8 mouse cellular contexts compared by ENCODE assay signal in genomic region chr1:188660882-188661281, GRCm38 (mm10).
A peak's percentile ranks its signal among the peaks of the same experiment; 100 is the strongest.
DNase-seq lines count a peak whose midpoint lies in the region; ATAC-seq and TF ChIP-seq lines count a peak whose summit lies in the region.

No protein-coding gene starts in this region.

- no peak overlapping the region for H3K9ac ChIP-seq in kidney, postnatal 0 days (ENCODE audit: low read depth, low read length)
- no peak overlapping the region for H3K9ac ChIP-seq in neural tube, embryonic 14.5 days (replicated peaks; ENCODE audit: low read depth, low read length)

- no peaks in the 10 kb centered on the region for H3K36me3 ChIP-seq in kidney, postnatal 0 days (ENCODE audit: insufficient read depth, low read length)
- H3K36me3 ChIP-seq in neural tube, embryonic 14.5 days (ENCODE audit: control insufficient read depth, insufficient read depth, low read length), result no peaks in the 10 kb centered on the region

- H3K9me3 ChIP-seq in kidney, postnatal 0 days (replicated peaks; ENCODE audit: low read length), result no peaks in the 10 kb centered on the region
- no peaks in the 10 kb centered on the region for H3K9me3 ChIP-seq in neural tube, embryonic 14.5 days (ENCODE audit: control insufficient read depth, low read length)

- no peak for TF ChIP-seq CTCF in kidney, postnatal 0 days (IDR thresholded peaks at IDR 0.05; ENCODE audit: low read depth)

- 3% methylated on average over 8 of the region's 8 CpGs for WGBS in kidney, postnatal 0 days
- 2% methylated on average over 8 of the region's 8 CpGs for WGBS in neural tube, embryonic 14.5 days

- peak overlapping the region; percentile 27 for H3K4me3 ChIP-seq in kidney, postnatal 0 days (replicated peaks; ENCODE audit: low read depth, low read length)
- H3K4me3 ChIP-seq in neural tube, embryonic 14.5 days (ENCODE audit: low read depth, low read length), result 0 out of 2 replicates have a peak overlapping the region, but pooled peaks have one; percentile 0

- no peak for ATAC-seq in kidney, postnatal 0 days (replicated peaks; ENCODE audit: low FRiP score, low read depth)
- ATAC-seq in neural tube, embryonic 14.5 days (ENCODE audit: low read depth), result no peak; the same call in 1 of the 2 replicates
- no peak for ATAC-seq in megakaryocyte progenitor cell, adult 5-6 weeks (replicated peaks; ENCODE audit: poor library complexity)

- H3K27me3 ChIP-seq in kidney, postnatal 0 days (ENCODE audit: insufficient read depth, low read length), result no peaks in the 10 kb centered on the region
- no peaks in the 10 kb centered on the region; the same call in 1 of the 2 replicates for H3K27me3 ChIP-seq in neural tube, embryonic 14.5 days (ENCODE audit: control insufficient read depth, insufficient read depth, low read length)

- DNase-seq in ovary, postnatal 36 days (ENCODE audit: low spot score), result peak; percentile 12
- no peak for DNase-seq in ovary, postnatal 10 days (ENCODE audit: low spot score)
- DNase-seq in heart, adult 8-10 months (ENCODE audit: low spot score), result peak; percentile 36
- DNase-seq in kidney, postnatal 0 days (ENCODE audit: low spot score), result peak; percentile 46
- DNase-seq in T-cell, adult 2 months (ENCODE audit: low spot score), result no peak
- DNase-seq in lung, postnatal 14 days, result no peak

- H3K4me2 ChIP-seq in kidney, postnatal 0 days (ENCODE audit: low read length), result peak overlapping the region; percentile 46
- peak overlapping the region; percentile 33 for H3K4me2 ChIP-seq in neural tube, embryonic 14.5 days (ENCODE audit: low read depth, low read length)

- no peaks in the 10 kb centered on the region for H3K4me1 ChIP-seq in kidney, postnatal 0 days (replicated peaks; ENCODE audit: insufficient read depth, low read length)
- peaks cover 7% of the 10 kb centered on the region; the same call in 1 of the 2 replicates for H3K4me1 ChIP-seq in neural tube, embryonic 14.5 days (ENCODE audit: control insufficient read depth, insufficient read depth, low read length)

- no peak overlapping the region for H3K27ac ChIP-seq in kidney, postnatal 0 days
- peak overlapping the region; percentile 4; the same call in 1 of the 2 replicates for H3K27ac ChIP-seq in neural tube, embryonic 14.5 days (ENCODE audit: low read depth, low read length)

Comparison
In these comparisons a context has a peak if more than half of its experiments do, and no peak if none do; other contexts are left out.
1. DNase-seq: peak in ovary, postnatal 36 days (single experiment), heart, adult 8-10 months (single experiment) and kidney, postnatal 0 days (single experiment); none in ovary, postnatal 10 days (single experiment), T-cell, adult 2 months (single experiment) and lung, postnatal 14 days (single experiment).